Mouse (Mus musculus): ENCODE data around the gene Trabd2b. TPM values are rescaled to one million over a fixed set of nuclear protein-coding genes. Genes with fewer than 3 reads are reported as not detected.
A peak's percentile ranks its signal among the peaks of the same experiment; 100 is the strongest.

The Trabd2b gene
- polyA plus RNA-seq, 1 experiment from 2014 or later: 0.58 TPM

- no peak overlapping the region for H3K27ac ChIP-seq (ENCODE audit: low read length)
- peaks cover 12% of the 10 kb centered on the region for H3K4me1 ChIP-seq (ENCODE audit: control insufficient read depth, insufficient read depth, low read length)
- ATAC-seq: no peak
- no peaks in the 10 kb centered on the region for H3K9me3 ChIP-seq (replicated peaks; ENCODE audit: control insufficient read depth, low read length, poor library complexity, severe bottlenecking)
- 86% methylated on average over 2 of the region's 2 CpGs for WGBS
- H3K4me3 ChIP-seq (ENCODE audit: low read depth, low read length): no peak overlapping the region
- no peak overlapping the region for H3K4me2 ChIP-seq (ENCODE audit: low read length)
- peaks cover 22% of the 10 kb centered on the region for H3K27me3 ChIP-seq (ENCODE audit: control insufficient read depth, insufficient read depth, low read depth, low read length)
- H3K9ac ChIP-seq (ENCODE audit: low read depth, low read length): no peak overlapping the region
- H3K36me3 ChIP-seq (ENCODE audit: control insufficient read depth, insufficient read depth, low read length): no peaks in the 10 kb centered on the region
Observed at GRCm38 (mm10) chr4:114408298-114408697, 1.8 kb downstream of the Trabd2b start.

GRCm38 (mm10) chr4:114408890-114409480, 2.5 kb downstream of the Trabd2b start:
- Histone ChIP-seq H3K9ac (ENCODE audit: low read depth, low read length) (no peak overlapping the region), H3K9me3 (replicated peaks; ENCODE audit: control insufficient read depth, low read length, poor library complexity, severe bottlenecking) (no peaks in the 10 kb centered on the region), H3K27me3 (ENCODE audit: control insufficient read depth, insufficient read depth, low read depth, low read length) (peaks cover 22% of the 10 kb centered on the region), H3K4me2 (ENCODE audit: low read length) (no peak overlapping the region), H3K4me1 (ENCODE audit: control insufficient read depth, insufficient read depth, low read length) (peaks cover 12% of the 10 kb centered on the region), H3K36me3 (ENCODE audit: control insufficient read depth, insufficient read depth, low read length) (no peaks in the 10 kb centered on the region), H3K4me3 (ENCODE audit: low read depth, low read length) (no peak overlapping the region), H3K27ac (ENCODE audit: low read length) (no peak overlapping the region)
- ATAC-seq: no peak
- WGBS: 62% methylated on average over 18 of the region's 18 CpGs

- H3K4me1 ChIP-seq (ENCODE audit: control insufficient read depth, insufficient read depth, low read length): peaks cover 12% of the 10 kb centered on the region
- no peaks in the 10 kb centered on the region for H3K36me3 ChIP-seq (ENCODE audit: control insufficient read depth, insufficient read depth, low read length)
- no peak overlapping the region for H3K27ac ChIP-seq (ENCODE audit: low read length)
- H3K9me3 ChIP-seq (replicated peaks; ENCODE audit: control insufficient read depth, low read length, poor library complexity, severe bottlenecking): no peaks in the 10 kb centered on the region
- ATAC-seq: no peak
- H3K4me3 ChIP-seq (ENCODE audit: low read depth, low read length): no peak overlapping the region
- no peak overlapping the region for H3K9ac ChIP-seq (ENCODE audit: low read depth, low read length)
- peaks cover 22% of the 10 kb centered on the region for H3K27me3 ChIP-seq (ENCODE audit: control insufficient read depth, insufficient read depth, low read depth, low read length)
- H3K4me2 ChIP-seq (ENCODE audit: low read length): no peak overlapping the region
Observed at GRCm38 (mm10) chr4:114409511-114409910, 3.0 kb downstream of the Trabd2b start.

GRCm38 (mm10) chr4:114410026-114410425, 3.5 kb downstream of the Trabd2b start:
- peaks cover 12% of the 10 kb centered on the region for H3K4me1 ChIP-seq (ENCODE audit: control insufficient read depth, insufficient read depth, low read length)
- no peaks in the 10 kb centered on the region for H3K9me3 ChIP-seq (replicated peaks; ENCODE audit: control insufficient read depth, low read length, poor library complexity, severe bottlenecking)
- no peak overlapping the region for H3K4me2 ChIP-seq (ENCODE audit: low read length)
- no peak overlapping the region for H3K9ac ChIP-seq (ENCODE audit: low read depth, low read length)
- no peak overlapping the region for H3K27ac ChIP-seq (ENCODE audit: low read length)
- H3K36me3 ChIP-seq (ENCODE audit: control insufficient read depth, insufficient read depth, low read length): no peaks in the 10 kb centered on the region
- no peak for ATAC-seq
- H3K4me3 ChIP-seq (ENCODE audit: low read depth, low read length): no peak overlapping the region
- 25% methylated on average over 3 of the region's 3 CpGs for WGBS
- H3K27me3 ChIP-seq (ENCODE audit: control insufficient read depth, insufficient read depth, low read depth, low read length): peaks cover 22% of the 10 kb centered on the region

GRCm38 (mm10) chr4:114410443-114410842, 3.9 kb downstream of the Trabd2b start:
- Histone ChIP-seq H3K36me3 (ENCODE audit: control insufficient read depth, insufficient read depth, low read length) (no peaks in the 10 kb centered on the region), H3K27ac (ENCODE audit: low read length) (no peak overlapping the region), H3K4me2 (ENCODE audit: low read length) (peak overlapping the region; percentile 13; the same call in 1 of the 2 replicates), H3K9me3 (replicated peaks; ENCODE audit: control insufficient read depth, low read length, poor library complexity, severe bottlenecking) (no peaks in the 10 kb centered on the region), H3K4me3 (ENCODE audit: low read depth, low read length) (no peak overlapping the region), H3K9ac (ENCODE audit: low read depth, low read length) (no peak overlapping the region), H3K27me3 (ENCODE audit: control insufficient read depth, insufficient read depth, low read depth, low read length) (peaks cover 22% of the 10 kb centered on the region), H3K4me1 (ENCODE audit: control insufficient read depth, insufficient read depth, low read length) (peaks cover 12% of the 10 kb centered on the region)
- no peak for ATAC-seq
- 6% methylated on average over 11 of the region's 11 CpGs for WGBS

- Histone ChIP-seq H3K4me1 (ENCODE audit: control insufficient read depth, insufficient read depth, low read length) (peaks cover 12% of the 10 kb centered on the region), H3K9ac (ENCODE audit: low read depth, low read length) (no peak overlapping the region), H3K9me3 (replicated peaks; ENCODE audit: control insufficient read depth, low read length, poor library complexity, severe bottlenecking) (no peaks in the 10 kb centered on the region), H3K27me3 (ENCODE audit: control insufficient read depth, insufficient read depth, low read depth, low read length) (peaks cover 22% of the 10 kb centered on the region), H3K27ac (ENCODE audit: low read length) (no peak overlapping the region), H3K4me3 (ENCODE audit: low read depth, low read length) (no peak overlapping the region), H3K36me3 (ENCODE audit: control insufficient read depth, insufficient read depth, low read length) (no peaks in the 10 kb centered on the region), H3K4me2 (ENCODE audit: low read length) (no peak overlapping the region)
- WGBS: 37% methylated on average over 9 of the region's 9 CpGs
- ATAC-seq: no peak
Observed at GRCm38 (mm10) chr4:114410958-114411661, 4.6 kb downstream of the Trabd2b start.

- H3K4me2 ChIP-seq (ENCODE audit: low read length): no peak overlapping the region
- no peak overlapping the region for H3K27ac ChIP-seq (ENCODE audit: low read length)
- H3K9me3 ChIP-seq (replicated peaks; ENCODE audit: control insufficient read depth, low read length, poor library complexity, severe bottlenecking): no peaks in the 10 kb centered on the region
- WGBS: 51% methylated on average over 6 of the region's 6 CpGs
- H3K36me3 ChIP-seq (ENCODE audit: control insufficient read depth, insufficient read depth, low read length): no peaks in the 10 kb centered on the region
- H3K9ac ChIP-seq (ENCODE audit: low read depth, low read length): no peak overlapping the region
- no peak overlapping the region for H3K4me3 ChIP-seq (ENCODE audit: low read depth, low read length)
- H3K4me1 ChIP-seq (ENCODE audit: control insufficient read depth, insufficient read depth, low read length): peaks cover 6% of the 10 kb centered on the region
- ATAC-seq: no peak
- peaks cover 20% of the 10 kb centered on the region for H3K27me3 ChIP-seq (ENCODE audit: control insufficient read depth, insufficient read depth, low read depth, low read length)
Observed at GRCm38 (mm10) chr4:114411846-114412390, 5.4 kb downstream of the Trabd2b start.

- peak overlapping the region; percentile 15; the same call in 1 of the 2 replicates for H3K4me2 ChIP-seq (ENCODE audit: low read length)
- WGBS: 20% methylated on average over 16 of the region's 16 CpGs
- no peak overlapping the region for H3K27ac ChIP-seq (ENCODE audit: low read length)
- ATAC-seq: peak; percentile 55
- H3K27me3 ChIP-seq (ENCODE audit: control insufficient read depth, insufficient read depth, low read depth, low read length): no peaks in the 10 kb centered on the region
- H3K9ac ChIP-seq (ENCODE audit: low read depth, low read length): no peak overlapping the region
- no peak overlapping the region for H3K4me3 ChIP-seq (ENCODE audit: low read depth, low read length)
- H3K9me3 ChIP-seq (replicated peaks; ENCODE audit: control insufficient read depth, low read length, poor library complexity, severe bottlenecking): no peaks in the 10 kb centered on the region
- no peaks in the 10 kb centered on the region for H3K36me3 ChIP-seq (ENCODE audit: control insufficient read depth, insufficient read depth, low read length)
- no peaks in the 10 kb centered on the region for H3K4me1 ChIP-seq (ENCODE audit: control insufficient read depth, insufficient read depth, low read length)
Observed at GRCm38 (mm10) chr4:114415925-114416645, 9.6 kb downstream of the Trabd2b start.

GRCm38 (mm10) chr4:114420154-114420553, 13.6 kb downstream of the Trabd2b start:
- H3K36me3 ChIP-seq (ENCODE audit: control insufficient read depth, insufficient read depth, low read length): no peaks in the 10 kb centered on the region
- H3K4me3 ChIP-seq (ENCODE audit: low read depth, low read length): no peak overlapping the region
- H3K4me2 ChIP-seq (ENCODE audit: low read length): no peak overlapping the region
- H3K27me3 ChIP-seq (ENCODE audit: control insufficient read depth, insufficient read depth, low read depth, low read length): no peaks in the 10 kb centered on the region
- H3K9ac ChIP-seq (ENCODE audit: low read depth, low read length): no peak overlapping the region
- WGBS: 91% methylated on average over 2 of the region's 2 CpGs
- H3K9me3 ChIP-seq (replicated peaks; ENCODE audit: control insufficient read depth, low read length, poor library complexity, severe bottlenecking): no peaks in the 10 kb centered on the region
- ATAC-seq: no peak
- H3K4me1 ChIP-seq (ENCODE audit: control insufficient read depth, insufficient read depth, low read length): no peaks in the 10 kb centered on the region
- H3K27ac ChIP-seq (ENCODE audit: low read length): no peak overlapping the region

Data from midbrain, embryonic 16.5 days (tissue).